Mouse (Mus musculus): Measurements from ENCODE around the gene Efcc1. TPM values are rescaled to one million over a fixed set of nuclear protein-coding genes. Genes with fewer than 3 reads are reported as not detected.
A peak's percentile ranks its signal among the peaks of the same experiment; 100 is the strongest.

Efcc1 gene
- polyA plus RNA-seq (2012; ENCODE audit: insufficient read depth, insufficient read length, missing spikeins): 0.36 TPM in 1 of 2 replicates, not detected in the other

DNA sequence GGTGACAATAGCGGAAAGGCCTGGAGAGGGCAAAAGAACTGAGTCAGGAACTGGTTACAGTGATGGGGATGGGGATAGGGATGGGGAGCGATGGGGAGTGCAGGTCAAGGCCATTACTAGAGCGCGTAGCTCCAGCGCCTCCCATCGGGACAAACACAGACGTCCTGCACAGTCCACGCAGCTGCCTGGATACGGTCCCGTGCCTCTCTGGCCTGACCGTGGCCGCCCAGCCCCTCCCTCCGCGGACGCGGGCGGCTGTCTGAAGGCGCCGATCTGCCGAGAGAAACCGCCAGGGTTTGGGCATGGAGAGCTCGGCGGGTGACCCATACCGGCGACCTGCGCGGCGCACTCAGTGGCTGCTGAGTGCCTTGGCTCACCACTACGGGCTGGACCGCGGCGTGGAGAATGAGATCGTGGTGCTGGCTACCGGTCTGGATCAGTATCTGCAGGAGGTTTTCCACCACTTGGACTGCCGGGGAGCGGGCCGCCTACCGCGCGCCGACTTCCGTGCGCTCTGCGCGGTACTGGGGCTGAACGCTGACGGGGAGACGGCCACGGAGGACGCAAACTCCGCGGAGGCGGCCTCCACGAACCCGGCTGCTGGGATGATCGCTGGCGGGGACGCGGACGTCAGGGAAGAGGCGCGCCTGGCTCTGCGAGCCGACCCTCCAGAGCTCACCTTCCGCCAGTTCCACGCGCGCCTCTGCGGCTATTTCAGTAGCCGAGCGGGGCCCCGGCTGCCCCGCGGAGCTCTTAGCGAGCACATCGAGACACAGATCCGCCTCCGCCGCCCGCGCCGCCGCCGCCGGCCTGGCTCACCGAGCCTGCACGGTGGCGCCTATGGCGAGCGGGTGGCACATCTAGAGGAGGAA is at the start of gene Efcc1:
Efcc1 (plus strand) TSS at position 279 of the 872 bp plus-strand sequence.
- Histone ChIP-seq H3K27ac (replicated peaks; ENCODE audit: low read depth, low read length) (no peak within 1 kb of the TSS), H3K4me1 (ENCODE audit: control insufficient read depth, insufficient read depth, insufficient read length, low read length) (no peaks in the 10 kb centered on the region), H3K4me3 (ENCODE audit: insufficient read depth, low read depth, low read length) (peak within 1 kb of the TSS; percentile 43)

DNA sequence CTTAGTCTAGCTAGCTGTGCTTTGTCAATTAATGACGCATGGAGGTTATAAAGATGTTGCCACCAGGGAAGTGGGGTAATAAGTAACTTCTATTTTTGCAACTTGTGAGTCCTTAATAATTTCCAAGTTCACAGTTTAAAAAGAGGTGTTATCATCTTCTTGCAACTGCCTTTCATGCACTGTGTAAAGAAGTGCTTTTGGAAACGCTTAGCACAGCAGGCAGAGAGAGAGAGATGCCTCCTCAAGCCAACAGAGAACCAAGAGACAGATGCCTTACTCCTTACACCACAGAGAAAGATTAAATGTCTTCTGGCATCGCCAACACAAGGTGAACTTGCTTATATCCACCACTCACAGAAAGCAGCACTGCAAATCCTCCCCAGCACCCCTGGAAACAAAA is 34.7 kb upstream of the Efcc1 start:
- no peaks in the 10 kb centered on the region for H3K4me1 ChIP-seq (ENCODE audit: control insufficient read depth, insufficient read depth, insufficient read length, low read length)
- no peak overlapping the region for H3K27ac ChIP-seq (replicated peaks; ENCODE audit: low read depth, low read length)
- H3K4me3 ChIP-seq (ENCODE audit: insufficient read depth, low read depth, low read length): no peak overlapping the region

DNA sequence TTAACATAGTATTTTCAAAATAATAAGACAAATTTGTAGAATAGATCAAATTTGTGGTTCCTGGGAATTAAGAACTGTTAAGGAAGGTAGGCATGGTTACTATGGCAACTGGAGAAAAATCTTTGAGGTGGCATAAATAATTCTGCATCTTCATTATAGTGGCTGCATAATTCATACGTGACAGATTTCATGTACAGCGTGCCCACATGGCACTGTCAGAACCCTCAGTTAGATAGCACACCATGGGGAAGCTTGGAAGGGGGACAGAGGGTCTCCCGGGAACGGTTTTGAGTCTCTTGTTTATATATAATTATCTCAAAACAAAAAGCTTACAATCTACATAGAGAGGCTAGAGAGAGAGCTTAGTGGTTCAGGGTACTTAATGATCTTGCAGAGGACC is 34.1 kb upstream of the Efcc1 start:
- no peak overlapping the region for H3K27ac ChIP-seq (replicated peaks; ENCODE audit: low read depth, low read length)
- H3K4me3 ChIP-seq (ENCODE audit: insufficient read depth, low read depth, low read length): no peak overlapping the region
- H3K4me1 ChIP-seq (ENCODE audit: control insufficient read depth, insufficient read depth, insufficient read length, low read length): no peaks in the 10 kb centered on the region

DNA sequence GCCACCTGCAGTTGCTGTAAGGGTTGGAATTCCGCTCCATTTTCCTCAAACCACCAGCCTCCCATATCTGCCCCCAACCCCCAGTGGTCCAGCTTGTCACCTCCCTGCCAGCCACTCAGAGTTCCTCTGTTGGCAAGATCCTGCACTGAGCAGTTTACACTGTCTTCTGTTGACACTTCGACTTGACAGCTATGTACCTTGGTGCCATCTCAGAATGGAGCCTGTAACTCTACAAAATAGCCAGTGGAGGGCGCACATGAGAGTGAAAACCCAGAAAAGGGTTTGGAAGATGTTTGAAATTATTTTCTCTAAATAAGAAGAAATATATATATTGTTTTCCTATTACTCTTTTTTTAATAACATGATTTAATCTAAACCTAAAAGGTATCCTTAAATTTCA is 24.4 kb upstream of the Efcc1 start:
- Histone ChIP-seq H3K4me3 (ENCODE audit: insufficient read depth, low read depth, low read length) (no peak overlapping the region), H3K4me1 (ENCODE audit: control insufficient read depth, insufficient read depth, insufficient read length, low read length) (no peaks in the 10 kb centered on the region), H3K27ac (replicated peaks; ENCODE audit: low read depth, low read length) (no peak overlapping the region)

DNA sequence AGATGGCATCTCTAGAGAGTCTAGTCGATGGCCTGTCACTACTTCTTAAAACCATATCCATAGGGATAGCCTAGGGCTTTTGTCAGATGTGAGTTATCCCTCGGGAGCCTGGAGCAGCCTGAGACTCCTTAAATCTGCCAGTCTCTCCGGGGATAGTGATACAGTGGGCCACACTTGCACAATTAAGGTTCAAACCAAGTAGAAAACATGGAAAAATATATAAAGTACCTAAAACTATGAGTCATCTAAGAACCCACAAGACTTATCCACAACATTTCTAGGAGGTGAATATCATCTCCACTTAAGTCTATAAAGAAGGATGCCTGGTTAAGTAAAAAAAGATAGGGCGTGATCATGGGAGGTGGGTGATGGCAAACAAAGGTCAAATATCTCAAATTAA is 18.4 kb upstream of the Efcc1 start:
- H3K4me3 ChIP-seq (ENCODE audit: insufficient read depth, low read depth, low read length): no peak overlapping the region
- no peaks in the 10 kb centered on the region for H3K4me1 ChIP-seq (ENCODE audit: control insufficient read depth, insufficient read depth, insufficient read length, low read length)
- no peak overlapping the region for H3K27ac ChIP-seq (replicated peaks; ENCODE audit: low read depth, low read length)

DNA sequence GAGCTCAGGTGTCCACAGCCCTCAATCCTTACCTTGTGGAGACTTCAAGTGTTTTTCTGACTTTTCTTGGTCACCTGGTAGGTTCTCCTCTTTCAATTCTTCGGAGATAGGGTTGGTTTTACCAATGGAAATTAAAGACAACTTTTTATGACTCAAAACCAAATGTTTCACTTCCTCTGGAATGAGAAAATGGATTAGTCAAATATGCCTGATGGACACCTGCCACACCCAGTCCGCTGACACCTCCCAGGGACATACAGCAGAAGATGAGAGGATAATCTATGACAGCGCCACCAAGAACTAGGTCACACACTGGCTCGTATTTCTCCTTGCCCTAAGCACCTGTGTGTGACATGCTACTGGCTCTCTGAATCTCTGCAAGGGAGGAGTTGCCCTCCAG is 16.6 kb upstream of the Efcc1 start:
- H3K27ac ChIP-seq (replicated peaks; ENCODE audit: low read depth, low read length): no peak overlapping the region
- no peaks in the 10 kb centered on the region for H3K4me1 ChIP-seq (ENCODE audit: control insufficient read depth, insufficient read depth, insufficient read length, low read length)
- no peak overlapping the region for H3K4me3 ChIP-seq (ENCODE audit: insufficient read depth, low read depth, low read length)

DNA sequence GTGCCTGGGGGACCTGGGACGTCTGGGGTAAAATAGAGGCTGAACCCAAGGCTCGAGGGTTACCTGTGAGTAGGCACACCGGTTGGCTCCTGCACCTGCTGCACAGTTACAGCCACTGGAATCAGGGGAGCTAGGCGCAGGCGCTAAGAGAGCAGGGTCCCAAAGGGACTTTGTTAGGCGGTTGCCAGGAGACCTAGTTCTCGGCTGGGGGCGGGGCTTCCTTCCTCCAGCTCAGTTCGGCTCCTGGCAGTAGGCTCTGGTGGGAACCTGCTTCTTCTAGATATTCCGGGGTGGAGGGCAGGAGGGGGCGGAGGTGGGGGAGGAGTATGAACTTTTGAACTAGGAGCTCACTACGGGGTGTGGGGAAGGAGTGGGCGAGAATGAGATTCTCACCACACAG is 8.0 kb upstream of the Efcc1 start:
- H3K4me3 ChIP-seq (ENCODE audit: insufficient read depth, low read depth, low read length): no peak overlapping the region
- no peak overlapping the region for H3K27ac ChIP-seq (replicated peaks; ENCODE audit: low read depth, low read length)
- 0 out of 2 replicates have a peak, but pooled peaks cover 3% of the 10 kb centered on the region for H3K4me1 ChIP-seq (ENCODE audit: control insufficient read depth, insufficient read depth, insufficient read length, low read length)

DNA sequence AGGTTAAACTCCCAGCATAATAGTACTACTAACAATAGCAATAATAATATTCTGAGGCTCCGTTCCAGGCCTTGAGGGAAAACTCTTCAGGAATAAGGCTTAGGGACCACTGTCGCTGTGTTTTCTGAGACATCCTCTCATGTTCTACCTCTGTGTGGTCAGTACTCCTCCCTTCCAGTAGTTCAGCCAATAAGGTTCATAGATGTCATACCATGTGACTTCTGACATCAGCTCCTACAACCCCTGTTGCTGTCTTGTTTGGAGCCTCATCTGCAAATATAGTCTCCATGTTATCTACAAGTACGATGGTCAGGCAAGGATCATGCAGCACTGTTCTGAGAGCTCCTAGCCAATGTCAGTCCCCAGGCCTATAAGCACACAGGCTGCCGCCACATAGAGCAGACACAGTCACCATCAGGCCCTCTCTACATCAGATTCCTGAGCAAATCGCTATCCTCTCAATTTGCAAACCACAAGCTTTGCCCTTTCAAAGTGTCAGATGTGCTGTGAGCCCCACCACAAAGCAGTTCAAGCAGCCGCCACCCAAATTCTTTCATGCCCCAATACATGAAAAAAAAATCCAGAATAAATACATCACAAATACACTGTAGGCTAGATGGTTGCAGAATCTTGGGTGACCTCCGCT is 5.3 kb upstream of the Efcc1 start:
- no peak overlapping the region for H3K27ac ChIP-seq (replicated peaks; ENCODE audit: low read depth, low read length)
- no peak overlapping the region for H3K4me3 ChIP-seq (ENCODE audit: insufficient read depth, low read depth, low read length)
- 0 out of 2 replicates have a peak, but pooled peaks cover 3% of the 10 kb centered on the region for H3K4me1 ChIP-seq (ENCODE audit: control insufficient read depth, insufficient read depth, insufficient read length, low read length)

DNA sequence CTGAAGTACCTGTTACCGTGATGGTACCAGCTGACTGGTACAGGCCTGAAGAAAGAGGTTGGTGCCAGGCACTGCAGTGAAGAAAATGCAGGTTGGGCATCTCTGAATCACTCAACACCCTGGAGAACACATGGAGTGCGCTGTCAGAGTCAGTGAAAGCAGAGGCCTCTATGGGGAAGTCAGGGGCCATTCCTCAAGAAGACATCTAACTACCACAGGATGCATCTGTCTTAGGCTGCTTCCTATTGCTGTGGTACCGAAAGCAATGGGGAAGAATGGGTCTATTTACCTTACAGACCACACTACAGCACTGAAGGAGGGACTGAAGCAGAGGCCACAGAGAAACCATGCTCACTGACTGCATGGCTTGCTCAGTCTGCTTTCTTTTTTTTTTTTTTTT is 2.6 kb upstream of the Efcc1 start:
- Histone ChIP-seq H3K4me1 (ENCODE audit: control insufficient read depth, insufficient read depth, insufficient read length, low read length) (0 out of 2 replicates have a peak, but pooled peaks cover 3% of the 10 kb centered on the region), H3K4me3 (ENCODE audit: insufficient read depth, low read depth, low read length) (no peak overlapping the region), H3K27ac (replicated peaks; ENCODE audit: low read depth, low read length) (no peak overlapping the region)

DNA sequence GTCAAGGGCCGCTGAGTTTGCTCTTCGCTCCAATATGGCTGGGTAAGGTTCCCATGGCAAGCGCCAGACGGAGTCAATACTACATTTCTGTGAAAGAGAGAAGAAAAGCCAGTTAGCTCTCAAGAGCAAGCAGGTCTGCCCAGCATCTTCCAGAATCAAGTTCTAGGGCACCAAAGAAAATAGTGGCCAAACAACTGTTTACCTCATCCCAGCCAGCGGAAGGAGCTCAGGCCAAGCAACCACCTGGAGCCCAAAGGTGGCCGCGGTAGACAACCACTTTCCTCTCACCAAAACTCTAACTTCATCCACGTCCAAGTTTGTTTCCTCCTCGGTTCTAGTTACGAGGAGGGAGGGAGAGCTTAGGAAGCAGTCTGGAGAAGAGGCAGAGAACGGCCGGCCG is 528 bp upstream of the Efcc1 start:
- H3K4me1 ChIP-seq (ENCODE audit: control insufficient read depth, insufficient read depth, insufficient read length, low read length): no peaks in the 10 kb centered on the region
- no peak overlapping the region for H3K4me3 ChIP-seq (ENCODE audit: insufficient read depth, low read depth, low read length)
- H3K27ac ChIP-seq (replicated peaks; ENCODE audit: low read depth, low read length): no peak overlapping the region

DNA sequence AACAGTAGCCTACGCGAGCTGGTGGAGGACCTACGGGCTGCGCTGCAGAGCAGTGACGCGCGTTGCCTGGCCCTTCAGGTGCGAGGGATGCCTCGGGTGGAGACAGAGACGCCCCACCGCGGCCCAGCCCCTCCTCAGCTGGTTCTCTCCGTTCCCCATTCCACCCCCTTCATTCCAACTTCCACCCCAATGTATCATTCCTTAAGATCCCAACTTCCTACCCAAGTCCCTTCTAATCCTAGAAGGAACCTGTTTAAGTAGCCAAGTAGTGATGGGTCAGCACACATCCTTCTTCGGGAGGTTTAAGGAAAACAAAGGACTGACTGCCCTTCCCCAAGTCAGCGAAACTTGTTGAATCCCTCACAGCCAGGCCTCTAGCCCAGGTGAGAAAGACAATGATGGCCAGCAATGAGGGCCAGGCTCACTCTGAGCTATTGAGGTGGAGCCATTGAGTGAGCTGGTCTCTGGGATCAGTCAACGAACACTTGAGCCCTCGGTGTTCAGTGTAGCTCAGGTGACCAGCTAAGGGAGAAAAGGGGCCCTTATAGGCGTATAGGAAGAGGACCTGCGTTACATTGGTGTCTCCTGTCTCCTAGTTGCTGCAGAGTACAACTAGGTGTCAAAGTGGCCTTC is 910 bp downstream of the Efcc1 start:
- Histone ChIP-seq H3K27ac (replicated peaks; ENCODE audit: low read depth, low read length) (no peak overlapping the region), H3K4me3 (ENCODE audit: insufficient read depth, low read depth, low read length) (peak overlapping the region; percentile 43), H3K4me1 (ENCODE audit: control insufficient read depth, insufficient read depth, insufficient read length, low read length) (no peaks in the 10 kb centered on the region)

DNA sequence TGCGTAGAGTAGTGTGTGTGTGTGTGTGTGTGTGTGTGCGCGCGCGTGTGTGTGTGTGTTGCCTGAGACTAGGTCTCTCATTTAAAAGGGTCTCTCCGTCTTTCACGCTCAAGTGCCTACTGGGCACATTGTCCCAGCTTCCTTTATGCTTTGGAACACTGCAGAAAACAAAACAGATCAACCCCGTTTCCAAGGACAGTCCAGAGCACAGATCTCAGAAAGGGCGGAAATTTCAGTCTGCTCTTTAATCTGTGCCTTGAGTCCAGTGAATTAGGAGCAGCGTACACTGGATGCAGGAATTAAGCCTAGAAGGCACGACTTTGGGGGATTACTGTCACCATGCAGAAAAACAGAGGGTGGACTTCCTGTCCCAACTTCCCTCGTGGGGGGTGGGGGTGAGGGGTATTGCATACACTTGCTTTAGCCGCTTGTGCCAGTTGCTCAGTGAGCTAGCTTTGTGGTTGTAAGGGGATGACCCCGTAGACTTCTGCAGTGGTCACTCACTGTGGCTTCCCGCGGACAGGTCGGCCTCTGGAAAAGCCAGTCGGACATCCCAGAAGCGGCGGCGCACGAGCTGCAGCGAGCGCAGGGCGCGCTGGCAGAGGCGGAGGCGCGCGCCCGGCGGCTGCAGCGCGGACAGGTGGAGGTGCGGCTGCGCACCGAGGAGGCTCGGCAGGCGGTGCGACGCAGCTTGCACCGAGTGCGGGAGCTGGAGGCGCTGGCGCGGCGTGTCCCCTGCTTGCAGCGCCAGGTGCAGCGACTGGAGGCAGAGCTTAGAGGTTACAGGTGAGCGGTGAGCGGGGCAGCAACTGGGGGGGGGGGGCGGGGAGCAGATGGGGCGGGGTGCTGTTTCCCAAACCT is 1.7 kb downstream of the Efcc1 start:
- H3K4me1 ChIP-seq (ENCODE audit: control insufficient read depth, insufficient read depth, insufficient read length, low read length): no peaks in the 10 kb centered on the region
- H3K27ac ChIP-seq (replicated peaks; ENCODE audit: low read depth, low read length): no peak overlapping the region
- H3K4me3 ChIP-seq (ENCODE audit: insufficient read depth, low read depth, low read length): peak overlapping the region; percentile 13

DNA sequence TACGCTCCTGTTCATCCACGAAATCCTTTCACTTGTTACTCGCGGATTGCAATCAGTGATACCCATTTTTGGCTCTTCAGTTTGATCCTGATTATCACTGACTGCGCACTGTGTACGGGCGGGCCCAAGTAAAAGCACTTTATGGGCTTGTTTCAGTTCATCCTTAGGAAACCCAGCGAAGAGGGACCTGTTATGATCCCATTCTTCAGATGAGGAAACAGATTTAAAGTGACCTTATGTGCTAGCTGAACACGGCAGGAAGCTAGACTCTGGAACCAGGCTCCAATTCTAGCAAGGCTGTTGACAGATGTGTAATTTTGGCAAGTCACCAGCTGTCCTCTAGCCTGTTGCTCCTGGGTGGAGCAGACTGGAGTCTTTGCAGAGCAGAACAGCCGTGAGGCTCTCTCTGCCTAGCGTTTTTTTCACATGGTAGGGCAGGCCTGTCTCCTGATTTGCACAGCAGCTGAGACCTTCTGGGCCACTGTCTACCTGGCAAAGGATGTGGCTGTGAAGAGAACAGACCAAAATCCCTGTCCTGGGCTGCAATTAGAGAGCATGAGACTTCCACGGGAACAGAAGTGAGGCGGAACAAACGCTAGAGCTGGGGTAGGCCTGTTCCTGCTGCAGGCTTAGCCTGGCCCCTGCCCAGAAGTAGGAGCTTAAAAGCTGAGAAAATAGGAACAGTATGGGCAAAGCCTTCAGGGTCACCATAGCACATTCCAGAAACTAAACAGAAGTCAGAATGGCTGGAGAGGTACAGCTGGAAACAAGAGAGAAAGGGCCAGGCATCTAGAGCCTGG is 2.7 kb downstream of the Efcc1 start:
- Histone ChIP-seq H3K4me1 (ENCODE audit: control insufficient read depth, insufficient read depth, insufficient read length, low read length) (no peaks in the 10 kb centered on the region), H3K27ac (replicated peaks; ENCODE audit: low read depth, low read length) (no peak overlapping the region), H3K4me3 (ENCODE audit: insufficient read depth, low read depth, low read length) (no peak overlapping the region)

DNA sequence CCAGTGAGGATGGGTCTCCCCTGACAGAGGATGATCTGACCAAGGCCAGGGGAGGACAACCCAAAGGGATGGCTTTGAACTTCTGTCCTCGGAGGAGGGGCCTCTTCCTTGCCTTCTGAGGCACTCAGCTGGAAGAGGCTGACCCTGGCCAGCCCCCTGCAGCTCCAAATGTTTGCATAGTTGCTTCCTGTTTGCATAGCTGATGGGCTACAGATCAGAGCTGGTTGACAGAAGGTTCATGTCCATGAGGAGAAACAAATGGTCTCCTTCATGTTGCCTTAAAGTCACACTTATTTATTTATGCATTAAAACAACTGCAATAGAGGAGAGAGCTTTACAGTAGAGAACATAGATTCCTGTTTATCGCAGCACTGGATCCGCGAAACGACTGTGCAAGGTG is 3.5 kb downstream of the Efcc1 start:
- H3K4me3 ChIP-seq (ENCODE audit: insufficient read depth, low read depth, low read length): no peak overlapping the region
- H3K27ac ChIP-seq (replicated peaks; ENCODE audit: low read depth, low read length): no peak overlapping the region
- H3K4me1 ChIP-seq (ENCODE audit: control insufficient read depth, insufficient read depth, insufficient read length, low read length): no peaks in the 10 kb centered on the region
